Mouse (Mus musculus) cerebellum, adult 2 months (tissue): ENCODE measurements around the gene Dffb. TPM values are rescaled to one million over a fixed set of nuclear protein-coding genes. Genes with fewer than 3 reads are reported as not detected.
"Not testable (repeated sequence)": the region's sequence is repeated elsewhere in the genome, so short reads cannot be mapped to it uniquely, and the experiment has no call there.

Experiments used
- DNase-seq, 2 experiments: peaks; one replicate each; pipeline ENCODE4 v3.0.0; 2021
- H3K27ac ChIP-seq: fragments of 200-500 bp; 2 replicates; pipeline ENCODE4 v1.5.1; 2012; ENCODE audit warnings: low read length, control low read depth, inconsistent platforms; ENCODE audit not compliant: insufficient read depth
- H3K27me3 ChIP-seq: fragments of 200-500 bp; 2 replicates; pipeline ENCODE4 v1.6.1; 2012; ENCODE audit warnings: inconsistent platforms, mild to moderate bottlenecking, low read length, moderate library complexity; ENCODE audit not compliant: control insufficient read depth, insufficient read depth
- H3K4me1 ChIP-seq: fragments of 200-500 bp; 2 replicates; pipeline ENCODE4 v1.6.1; 2011; ENCODE audit warnings: low read length; ENCODE audit not compliant: control insufficient read depth, insufficient read depth
- H3K4me3 ChIP-seq: fragments of 200-500 bp; replicated peaks from 2 replicates; pipeline ENCODE3; 2011; ENCODE audit warnings: mild to moderate bottlenecking, low read depth, low read length, control low read depth; ENCODE audit not compliant: insufficient read depth
- CTCF ChIP-seq: fragments of 200-500 bp; IDR thresholded peaks from 2 replicates; pipeline ENCODE4 v1.5.1; 2011; ENCODE audit warnings: low read depth, mild to moderate bottlenecking, control low read depth, low read length, moderate library complexity, borderline replicate concordance; ENCODE audit not compliant: insufficient read depth
- POLR2A ChIP-seq: fragments of 200-500 bp; IDR thresholded peaks from 2 replicates; pipeline ENCODE4 v1.6.1; 2011; ENCODE audit warnings: low read length, control low read depth, borderline replicate concordance; ENCODE audit not compliant: insufficient read depth
- WGBS: fragments of 180-500 bp; shearing (Covaris S2); methylation state at CpG from one replicate; pipeline ENCODE4 v1.1.7; 2018; 5-methylcytosine and 5-hydroxymethylcytosine counted together
- polyA plus RNA-seq: library from polyadenylated mRNA; depleted of rRNA; stranded (reverse); fragments of >200 nt; gene quantifications from 2 replicates; pipeline ENCODE4 v1.2.3, GENCODE M21; 2012; rRNA removed

Gene Dffb
- polyA plus RNA-seq, 1 experiment: 21.6 TPM

- Histone ChIP-seq H3K27ac (no peak overlapping the region), H3K4me1 (no peaks in the 10 kb centered on the region), H3K27me3 (no peaks in the 10 kb centered on the region; the same call in 1 of the 2 replicates), H3K4me3 (no peak overlapping the region)
- DNase-seq: peak; percentile 31 to 51
- 33% methylated on average over 4 of the region's 4 CpGs for WGBS
- TF ChIP-seq CTCF (peak; percentile 75), POLR2A (no peak)
Measured at GRCm38 (mm10) chr4:153943243-153943642, 31.7 kb downstream of the Dffb start.

DNA sequence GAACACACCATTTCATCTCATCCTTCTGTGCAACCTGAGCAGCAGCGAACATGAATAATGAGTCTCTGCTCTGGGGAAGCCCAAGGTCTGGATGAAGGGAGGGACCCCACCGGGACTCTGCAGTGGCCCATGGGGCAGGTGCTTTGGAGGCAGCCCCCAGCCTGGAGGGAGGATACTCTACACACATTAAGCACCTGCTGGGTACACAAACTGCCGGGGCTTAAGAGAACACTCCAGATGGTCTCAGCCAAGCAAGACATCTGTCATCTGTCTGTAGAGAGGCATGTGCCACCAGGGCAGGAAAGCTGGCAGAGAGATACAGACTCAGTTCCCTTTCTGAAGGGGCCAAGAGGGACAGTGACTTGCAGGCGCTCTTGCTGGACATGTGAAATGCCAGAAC, 45.0 kb downstream of the Dffb start:
- WGBS: 15% methylated on average over 4 of the region's 4 CpGs
- TF ChIP-seq POLR2A (no peak), CTCF (no peak)
- DNase-seq: peak; percentile 23 to 37
- peaks cover 9% of the 10 kb centered on the region for H3K4me1 ChIP-seq
- no peaks in the 10 kb centered on the region for H3K27me3 ChIP-seq
- H3K27ac ChIP-seq: no peak overlapping the region
- no peak overlapping the region for H3K4me3 ChIP-seq

- Histone ChIP-seq H3K27me3 (no peaks in the 10 kb centered on the region), H3K4me1 (peaks cover 9% of the 10 kb centered on the region), H3K4me3 (no peak overlapping the region), H3K27ac (no peak overlapping the region)
- WGBS: 36% methylated on average over 10 of the region's 10 CpGs
- TF ChIP-seq CTCF (no peak), POLR2A (no peak)
- no peak for DNase-seq
Measured at GRCm38 (mm10) chr4:153929425-153929824, 45.5 kb downstream of the Dffb start.

DNA sequence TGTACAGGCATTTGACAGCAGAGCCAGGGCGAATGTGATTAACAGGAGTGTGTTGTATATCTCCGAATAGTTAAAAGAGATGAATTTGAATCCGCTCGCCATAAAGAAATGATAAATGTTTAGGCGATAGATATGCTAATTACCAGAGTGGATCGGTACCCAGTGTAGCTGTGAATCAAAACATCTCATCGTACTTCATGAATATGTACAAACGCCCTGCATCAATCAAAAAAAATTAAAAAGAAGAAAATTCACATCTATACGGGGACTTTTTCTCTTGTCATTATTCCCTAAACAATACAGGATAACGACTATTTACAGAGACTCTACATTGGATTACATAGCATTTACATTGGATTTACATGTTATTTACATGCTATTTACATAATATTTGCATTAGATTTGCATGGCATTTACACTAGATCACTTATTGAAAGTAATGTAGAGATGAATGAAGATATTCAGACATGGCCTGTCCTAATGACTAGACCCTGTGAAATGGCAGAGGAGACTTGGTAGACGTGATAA, 46.1 kb downstream of the Dffb start:
- DNase-seq: no peak
- TF ChIP-seq POLR2A (no peak), CTCF (no peak)
- Histone ChIP-seq H3K27me3 (no peaks in the 10 kb centered on the region), H3K4me3 (no peak overlapping the region), H3K27ac (no peak overlapping the region), H3K4me1 (peaks cover 9% of the 10 kb centered on the region)
- 86% methylated on average over 11 of the region's 11 CpGs for WGBS

GRCm38 (mm10) chr4:153922090-153922489, 52.8 kb downstream of the Dffb start:
- not testable (repeated sequence) for H3K27ac ChIP-seq, H3K4me3 ChIP-seq, DNase-seq, H3K4me1 ChIP-seq, H3K27me3 ChIP-seq
- 47% methylated on average over 4 of the region's 4 CpGs for WGBS

DNA sequence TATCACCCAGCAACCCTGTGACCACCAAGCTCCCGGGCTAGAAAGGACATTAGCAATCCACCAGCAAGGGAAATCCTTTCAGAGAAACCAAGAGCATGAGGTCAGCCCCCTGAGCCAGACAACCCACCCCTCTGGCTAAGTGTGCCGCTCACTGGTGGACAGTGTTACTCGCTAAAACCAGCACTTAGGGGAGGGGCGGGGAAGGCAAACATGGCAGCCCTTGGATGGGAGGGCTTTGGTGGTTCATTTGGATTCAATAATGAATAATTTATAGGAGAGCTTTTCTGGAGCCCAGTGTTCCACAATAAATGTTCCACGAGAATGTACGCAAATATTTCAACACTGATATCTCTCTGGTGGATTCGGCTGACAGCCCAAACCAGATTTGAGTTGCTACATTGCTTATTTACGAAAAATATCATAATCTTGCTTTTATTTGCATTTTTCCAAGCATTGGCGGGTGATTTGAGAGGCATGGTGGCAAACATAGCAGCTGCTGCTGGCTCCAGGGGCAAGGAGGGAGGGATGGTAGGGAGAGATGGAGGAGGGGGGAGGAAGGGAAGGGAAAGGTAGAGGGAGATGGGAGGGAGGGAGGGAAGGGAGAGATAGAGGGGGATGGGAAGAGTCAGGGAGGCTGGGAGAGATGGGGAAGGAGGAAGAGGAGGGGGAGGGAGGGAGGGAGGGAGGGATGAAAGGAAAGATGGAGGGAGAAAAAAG, 54.3 kb downstream of the Dffb start:
- no peak overlapping the region for H3K27ac ChIP-seq
- peaks cover 9% of the 10 kb centered on the region for H3K4me1 ChIP-seq
- no peaks in the 10 kb centered on the region for H3K27me3 ChIP-seq
- TF ChIP-seq POLR2A (no peak), CTCF (no peak)
- WGBS: 74% methylated on average over 9 of the region's 9 CpGs
- no peak overlapping the region for H3K4me3 ChIP-seq
- no peak for DNase-seq

DNA sequence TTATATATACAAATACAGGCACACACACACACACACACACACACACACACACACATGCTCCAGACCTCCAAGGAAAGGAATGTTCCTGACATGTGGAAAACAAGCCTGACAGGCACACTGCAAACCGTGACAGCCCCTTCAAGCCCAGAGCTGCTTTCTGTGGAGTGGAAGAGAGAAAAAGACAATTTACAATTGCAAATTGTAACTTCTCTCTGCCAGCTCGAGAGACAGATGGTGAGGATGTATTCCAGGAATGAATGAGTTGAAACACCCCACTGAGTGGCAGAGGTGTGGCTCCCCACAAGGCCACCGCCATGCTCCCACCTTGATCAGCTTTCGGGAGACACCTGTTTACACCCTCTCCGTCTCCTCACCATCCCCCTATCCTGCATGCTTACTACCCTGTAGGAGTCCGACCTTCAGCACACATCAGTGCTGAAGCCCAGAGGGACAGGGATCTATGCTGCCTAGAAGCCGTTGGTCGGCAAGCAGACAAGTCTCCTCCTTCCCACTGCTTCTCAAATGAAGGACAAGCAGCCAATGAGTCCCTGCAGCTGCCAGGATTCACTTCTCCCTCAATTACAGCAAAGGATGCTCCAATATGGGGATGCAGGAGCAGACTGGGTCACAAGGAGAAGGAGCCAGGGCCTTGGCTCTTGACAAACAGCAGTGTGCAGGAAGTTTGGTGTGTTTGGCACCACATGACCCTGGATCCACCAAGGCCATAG, 57.0 kb downstream of the Dffb start:
- WGBS: 16% methylated on average over 8 of the region's 8 CpGs
- H3K4me3 ChIP-seq: no peak overlapping the region
- H3K27me3 ChIP-seq: no peaks in the 10 kb centered on the region
- H3K4me1 ChIP-seq: peaks cover 9% of the 10 kb centered on the region
- DNase-seq: no peak
- TF ChIP-seq POLR2A: no peak
- no peak for TF ChIP-seq CTCF
- H3K27ac ChIP-seq: no peak overlapping the region

Other genes starting within 250 kb of the Dffb start
- 41.0 and 43.3 TPM in 2 replicates for gene A430005L14Rik, start 17.9 kb downstream of the Dffb start, polyA plus RNA-seq
- gene Cep104, start 68 bp upstream of the Dffb start, polyA plus RNA-seq: 23.6 and 23.9 TPM in 2 replicates
- 44.8 and 45.0 TPM in 2 replicates for gene Lrrc47, start 36.6 kb upstream of the Dffb start, polyA plus RNA-seq
- gene Smim1, start 51.1 kb upstream of the Dffb start, polyA plus RNA-seq: 35.5 and 39.6 TPM in 2 replicates
- not detected in 2 replicates for gene Ccdc27, start 67.6 kb upstream of the Dffb start, polyA plus RNA-seq
- gene Trp73, start 165.1 kb upstream of the Dffb start, polyA plus RNA-seq: 1.7 and 2.6 TPM in 2 replicates
- 55.6 and 60.3 TPM in 2 replicates for gene Wrap73, start 167.2 kb upstream of the Dffb start, polyA plus RNA-seq
- gene Tprgl, start 185.5 kb upstream of the Dffb start, polyA plus RNA-seq: 261 and 272 TPM in 2 replicates
- gene Megf6, start 195.6 kb upstream of the Dffb start, polyA plus RNA-seq: 2.6 and 2.9 TPM in 2 replicates